Mouse (Mus musculus) splenic B cell, adult 2 months (primary cell): ENCODE data around the gene Rbbp8nl.
A peak's percentile ranks its signal among the peaks of the same experiment; 100 is the strongest.

ENCODE experiments used
- DNase-seq: peaks from one replicate; pipeline ENCODE4 v3.0.0-alpha.2; 2011; ENCODE audit warnings: low read depth, low spot score
- H3K27me3 ChIP-seq: 2 replicates; pipeline ENCODE4 v1.6.1; 2012; ENCODE audit warnings: mild to moderate bottlenecking, low read length, moderate library complexity, mixed read lengths; ENCODE audit not compliant: control insufficient read depth, poor library complexity, insufficient read depth, severe bottlenecking
- H3K36me3 ChIP-seq: 2 replicates; pipeline ENCODE4 v1.6.1; 2012; ENCODE audit warnings: mild to moderate bottlenecking, low read length, moderate library complexity, mixed read lengths; ENCODE audit not compliant: control insufficient read depth, poor library complexity, insufficient read depth, severe bottlenecking

Gene Rbbp8nl

DNA sequence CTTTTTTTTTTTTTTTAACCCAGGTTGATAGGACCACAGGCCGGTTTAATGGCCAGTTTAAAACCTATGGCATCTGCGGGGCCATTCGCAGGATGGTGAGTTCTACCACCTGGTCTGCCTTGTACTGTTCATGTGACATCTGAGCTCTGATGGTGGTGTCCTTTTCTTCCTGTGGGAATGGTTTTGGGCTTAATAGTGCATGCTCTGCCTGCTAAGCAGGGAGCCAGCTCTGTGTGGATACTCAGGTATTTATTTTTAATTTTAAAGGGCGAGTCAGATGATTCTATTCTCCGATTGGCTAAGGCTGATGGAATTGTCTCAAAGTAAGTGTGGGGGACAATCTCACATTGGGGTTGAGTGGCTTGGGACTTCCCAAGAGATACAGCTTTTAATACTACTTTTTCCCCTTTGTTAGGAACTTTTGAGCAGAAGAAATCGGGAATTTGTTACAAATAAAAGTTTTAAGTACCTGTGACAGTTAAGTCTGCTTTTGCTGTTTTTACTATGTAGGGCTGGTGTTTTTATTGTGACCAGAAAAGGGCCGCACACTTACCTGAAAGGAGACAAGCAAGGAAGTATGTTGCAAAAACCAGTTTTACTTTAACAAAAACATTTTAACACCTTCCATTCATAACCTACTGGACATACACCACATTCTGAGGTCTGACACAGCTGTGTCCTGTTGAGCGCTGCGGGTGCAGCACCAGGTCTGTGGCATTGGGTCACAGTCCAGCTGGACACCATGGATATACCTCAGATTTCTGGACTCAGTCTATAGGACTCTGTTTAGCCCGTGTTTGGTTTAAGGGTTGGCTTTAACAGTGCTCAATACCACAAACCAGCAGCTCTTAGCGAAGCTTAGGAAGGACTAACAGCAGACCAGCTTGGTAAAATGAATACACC is 31.5 kb downstream of the Rbbp8nl start:
- no peak for DNase-seq
- Histone ChIP-seq H3K36me3 (peaks cover 5% of the 10 kb centered on the region), H3K27me3 (no peaks in the 10 kb centered on the region)

- Histone ChIP-seq H3K36me3 (peaks cover 5% of the 10 kb centered on the region), H3K27me3 (no peaks in the 10 kb centered on the region)
- DNase-seq, result peak; percentile 100
Observed at GRCm38 (mm10) chr2:180257001-180257521, 32.6 kb downstream of the Rbbp8nl start, which contains the start of gene Rps21. TSS of gene Rps21 (plus strand) at chr2:180257377.

DNA sequence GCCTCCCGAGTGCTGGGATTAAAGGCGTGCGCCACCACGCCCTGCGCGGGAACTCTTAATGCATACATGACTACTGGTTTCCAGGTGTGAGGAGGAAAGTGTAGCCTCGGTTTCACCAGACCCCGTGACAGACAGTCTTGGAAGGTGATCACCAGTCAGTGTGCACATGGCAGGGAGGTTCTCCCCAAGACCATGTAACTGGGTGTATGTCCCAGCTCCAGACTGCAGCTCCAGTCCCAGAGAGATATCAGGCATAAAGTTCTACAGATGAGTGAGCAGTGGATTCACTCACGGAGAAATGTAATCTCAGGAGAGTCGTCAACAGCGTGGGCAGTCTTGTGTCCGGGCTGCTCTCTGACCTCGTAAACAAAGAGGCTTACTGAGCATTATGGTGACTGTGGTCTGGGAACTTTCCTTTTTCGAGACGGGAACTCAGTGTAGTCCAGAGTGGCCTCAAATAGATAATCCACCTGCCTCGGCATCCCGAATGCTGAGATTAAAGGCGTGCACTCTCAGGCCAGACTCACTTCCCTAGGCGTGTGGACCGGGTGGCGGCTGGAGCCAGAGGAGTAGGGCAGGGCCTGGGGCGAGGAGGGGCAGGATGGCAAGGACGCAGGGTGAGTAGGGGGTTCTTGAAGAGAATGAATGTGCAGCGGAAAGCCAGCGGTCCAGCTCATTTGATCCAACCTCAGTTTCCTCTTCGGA is 33.2 kb downstream of the Rbbp8nl start:
- H3K36me3 ChIP-seq, result peaks cover 5% of the 10 kb centered on the region
- no peaks in the 10 kb centered on the region for H3K27me3 ChIP-seq
- DNase-seq, result no peak

DNA sequence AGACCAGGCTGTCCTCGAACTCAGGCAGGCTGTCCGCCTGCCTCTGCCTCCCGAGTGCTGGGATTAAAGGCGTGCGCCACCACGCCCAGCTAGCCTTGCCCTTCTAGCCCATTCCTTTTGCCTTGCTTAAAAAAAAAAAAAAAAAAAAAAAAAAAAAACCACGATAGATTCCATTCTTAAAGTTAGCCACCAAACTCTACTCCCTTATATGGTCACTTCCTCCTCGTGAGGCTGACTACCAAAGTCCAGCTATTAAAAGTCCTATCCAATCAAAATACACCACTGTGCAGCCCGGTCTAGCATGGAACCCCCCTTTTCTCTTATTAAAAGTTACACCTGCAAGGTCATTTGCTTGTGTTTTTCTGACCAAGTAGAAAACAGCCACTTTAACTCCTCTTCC is 34.0 kb downstream of the Rbbp8nl start:
- DNase-seq, result no peak
- no peaks in the 10 kb centered on the region for H3K27me3 ChIP-seq
- peaks cover 2% of the 10 kb centered on the region for H3K36me3 ChIP-seq

DNA sequence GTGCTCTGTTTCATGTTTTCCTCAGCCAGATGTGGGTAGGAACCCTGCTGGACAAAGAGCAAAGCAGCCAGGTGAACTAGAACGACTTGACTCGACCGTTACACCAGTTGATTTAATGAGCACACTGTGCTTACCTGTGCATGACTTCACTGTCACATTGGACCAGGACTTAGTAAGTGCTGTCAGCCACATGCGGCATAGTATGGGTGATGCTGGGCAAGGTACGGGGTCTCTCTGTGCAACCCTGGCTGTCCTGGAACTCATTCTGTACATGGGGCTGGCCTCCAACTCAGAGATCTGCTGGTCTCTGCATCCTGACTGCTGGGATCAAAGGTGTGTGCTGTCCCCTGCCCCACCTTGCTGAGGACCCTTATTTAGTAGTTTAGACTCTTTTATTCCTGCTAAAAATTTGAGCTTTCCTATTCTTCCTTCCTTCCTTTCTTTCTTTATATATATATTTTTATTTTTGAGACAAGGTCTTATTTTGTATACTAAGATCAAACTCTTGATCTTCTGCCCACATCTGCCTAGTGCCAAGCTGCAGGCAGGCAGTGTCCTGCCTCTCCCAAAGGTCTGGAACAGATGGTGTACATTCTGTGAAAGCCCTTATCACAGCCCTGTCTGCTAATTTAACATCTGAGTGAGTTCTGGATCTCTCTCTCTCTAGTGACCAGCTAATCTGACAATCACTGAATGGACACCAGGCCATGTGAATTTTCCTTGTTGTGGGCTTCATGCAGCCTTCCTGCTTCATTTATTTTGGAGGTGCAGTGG is 35.1 kb downstream of the Rbbp8nl start:
- Histone ChIP-seq H3K36me3 (peaks cover 2% of the 10 kb centered on the region), H3K27me3 (no peaks in the 10 kb centered on the region)
- DNase-seq, result no peak

DNA sequence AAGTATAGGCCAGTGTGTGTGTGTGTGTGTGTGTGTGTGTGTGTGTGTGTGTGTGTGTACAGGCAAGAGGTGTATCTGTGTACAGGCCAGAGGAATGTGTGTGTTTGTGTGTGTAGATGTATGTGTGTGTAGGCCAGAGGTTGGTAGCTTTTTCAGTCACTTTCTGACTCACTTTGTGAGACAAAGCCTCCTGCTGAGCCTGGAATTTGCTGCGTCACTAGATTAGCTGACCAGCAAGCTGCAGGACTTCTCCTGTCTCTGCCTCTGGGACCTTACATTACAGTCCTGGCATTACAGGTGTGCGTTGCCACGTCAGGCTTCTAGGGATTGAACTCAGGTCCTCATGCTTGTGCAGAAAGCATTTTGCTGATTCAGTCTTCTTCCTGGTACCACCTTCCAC is 37.8 kb downstream of the Rbbp8nl start:
- no peaks in the 10 kb centered on the region for H3K36me3 ChIP-seq
- no peak for DNase-seq
- no peaks in the 10 kb centered on the region for H3K27me3 ChIP-seq

GRCm38 (mm10) chr2:180250930-180251611 is 38.6 kb downstream of the Rbbp8nl start:
- H3K27me3 ChIP-seq, result no peaks in the 10 kb centered on the region
- peak; percentile 91 for DNase-seq
- no peaks in the 10 kb centered on the region for H3K36me3 ChIP-seq

DNA sequence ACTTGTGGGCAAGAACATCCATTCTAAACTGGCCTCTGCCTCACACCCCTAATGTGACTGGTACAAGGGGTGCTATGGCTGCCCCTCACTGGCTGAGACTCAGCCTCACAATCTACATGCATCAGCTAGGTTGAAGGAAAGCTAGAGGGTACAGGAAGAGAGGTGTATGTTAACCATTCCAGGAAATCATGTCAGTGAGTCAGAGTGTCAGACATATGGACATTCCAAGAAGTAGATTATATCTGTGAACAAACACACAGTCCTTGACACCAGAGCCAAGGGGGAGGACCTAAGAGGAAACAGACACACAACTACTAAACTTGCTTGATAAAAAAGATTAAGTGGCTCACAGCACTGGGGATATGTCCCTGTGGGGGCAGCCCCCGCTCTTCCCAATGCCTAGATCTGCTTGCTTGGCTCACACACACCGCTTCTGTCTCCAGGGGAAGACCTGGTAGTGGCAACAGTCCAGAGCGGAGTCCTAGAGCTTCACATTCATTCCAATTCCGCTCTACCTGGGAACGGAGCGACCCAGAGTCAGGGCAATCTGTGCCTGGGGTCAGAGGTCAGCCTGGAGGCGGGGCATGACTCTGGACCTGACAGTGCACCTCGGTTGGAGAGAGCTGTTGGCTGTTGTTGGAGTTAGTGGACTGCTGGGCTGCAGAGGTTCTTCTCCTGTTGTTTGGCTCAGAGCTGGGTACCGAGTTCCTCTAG is 40.6 kb downstream of the Rbbp8nl start:
- DNase-seq, result no peak

DNA sequence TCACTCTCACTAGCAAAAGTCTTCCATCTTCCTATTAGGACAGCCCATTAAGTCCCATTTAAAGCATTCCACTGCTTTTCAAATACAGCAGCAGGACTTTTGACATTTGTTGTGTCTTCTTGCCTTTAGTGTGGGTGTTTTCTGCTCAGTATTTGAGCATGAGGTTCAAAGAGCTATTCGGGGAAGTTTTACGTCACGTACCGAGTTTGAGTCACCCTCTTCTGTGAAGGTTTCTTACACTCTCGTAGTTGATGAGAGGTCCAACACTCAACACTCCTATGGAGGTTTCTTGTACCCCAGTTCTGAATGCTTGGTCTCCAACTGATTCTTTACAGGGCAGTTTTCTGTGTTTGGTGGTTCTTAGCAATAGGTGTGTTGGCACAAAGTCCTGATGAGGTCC is 41.8 kb downstream of the Rbbp8nl start:
- no peaks in the 10 kb centered on the region for H3K36me3 ChIP-seq
- H3K27me3 ChIP-seq, result no peaks in the 10 kb centered on the region
- no peak for DNase-seq

More for the DNA sequence above, 40.6 kb downstream of the Rbbp8nl start:
- Histone ChIP-seq H3K36me3 (no peaks in the 10 kb centered on the region), H3K27me3 (no peaks in the 10 kb centered on the region)

GRCm38 (mm10) chr2:180243108-180243507 is 46.6 kb downstream of the Rbbp8nl start:
- DNase-seq, result no peak
- H3K36me3 ChIP-seq, result no peaks in the 10 kb centered on the region
- H3K27me3 ChIP-seq, result no peaks in the 10 kb centered on the region

GRCm38 (mm10) chr2:180238591-180238990 is 51.1 kb downstream of the Rbbp8nl start:
- Histone ChIP-seq H3K27me3 (no peaks in the 10 kb centered on the region), H3K36me3 (no peaks in the 10 kb centered on the region)
- DNase-seq, result no peak

- Histone ChIP-seq H3K27me3 (no peaks in the 10 kb centered on the region), H3K36me3 (no peaks in the 10 kb centered on the region)
- DNase-seq, result no peak
Observed at GRCm38 (mm10) chr2:180237601-180238345, 51.9 kb downstream of the Rbbp8nl start.

- no peak for DNase-seq
- no peaks in the 10 kb centered on the region for H3K36me3 ChIP-seq
- no peaks in the 10 kb centered on the region for H3K27me3 ChIP-seq
Observed at GRCm38 (mm10) chr2:180236930-180237329, 52.7 kb downstream of the Rbbp8nl start.
